Comparison of ENCODE assay signal across 10 mouse cellular contexts in genomic region chr17:90628469-90628868, GRCm38 (mm10).
DNase-seq lines count a peak whose midpoint lies in the region; ATAC-seq and TF ChIP-seq lines count a peak whose summit lies in the region.
"Had no signal": no experiment of that assay in that cellular context is flagged by ENCODE, and none has a peak within 500 bp of the region (broad histone marks: within the 10 kb centered on the region; RNA-seq: fewer than 3 reads in every experiment).

No protein-coding gene starts in this region.

- H3K27ac ChIP-seq in liver, postnatal 0 days (ENCODE audit: low read depth) = no peak overlapping the region
- H3K27ac ChIP-seq in liver, embryonic 12.5 days = no peak overlapping the region
- no peak overlapping the region for H3K27ac ChIP-seq in intestine, postnatal 0 days (ENCODE audit: low read depth, low read length)
- H3K27ac ChIP-seq: liver, embryonic 14.5 days had no signal

- WGBS in liver, postnatal 0 days (ENCODE audit: insufficient replicate concordance) = 43% methylated on average over 2 of the region's 2 CpGs
- 48% methylated on average over 2 of the region's 2 CpGs for WGBS in liver, embryonic 12.5 days (ENCODE audit: insufficient replicate concordance)
- WGBS in intestine, postnatal 0 days = 23% methylated on average over 2 of the region's 2 CpGs

- no peak for ATAC-seq in liver, postnatal 0 days
- ATAC-seq in liver, embryonic 12.5 days = no peak
- peak; percentile 99 for ATAC-seq in common myeloid progenitor, adult 5-6 weeks (replicated peaks; ENCODE audit: low read depth, poor library complexity, severe bottlenecking)
- ATAC-seq in intestine, postnatal 0 days = no peak

- no peak overlapping the region for H3K4me3 ChIP-seq in liver, postnatal 0 days (ENCODE audit: low read depth, low read length)
- H3K4me3 ChIP-seq in liver, embryonic 12.5 days = no peak overlapping the region
- no peak overlapping the region for H3K4me3 ChIP-seq in intestine, postnatal 0 days (ENCODE audit: low read depth, low read length)
- H3K4me3 ChIP-seq: erythroblast, embryonic 14.5 days had no signal

- TF ChIP-seq CTCF in liver, postnatal 0 days (IDR thresholded peaks at IDR 0.05; ENCODE audit: low read depth) = peak; percentile 44
- peak; percentile 70 for TF ChIP-seq CTCF in intestine, postnatal 0 days (IDR thresholded peaks at IDR 0.05; ENCODE audit: low read depth)

- no peaks in the 10 kb centered on the region for H3K27me3 ChIP-seq in liver, postnatal 0 days (ENCODE audit: insufficient read depth, low read length)
- H3K27me3 ChIP-seq in liver, embryonic 12.5 days (replicated peaks) = no peaks in the 10 kb centered on the region
- H3K27me3 ChIP-seq in intestine, postnatal 0 days (replicated peaks; ENCODE audit: control insufficient read depth, insufficient read depth, low read length) = no peaks in the 10 kb centered on the region

- H3K9me3 ChIP-seq in liver, postnatal 0 days (ENCODE audit: low read length) = no peaks in the 10 kb centered on the region
- no peaks in the 10 kb centered on the region for H3K9me3 ChIP-seq in liver, embryonic 12.5 days (replicated peaks)
- no peaks in the 10 kb centered on the region for H3K9me3 ChIP-seq in intestine, postnatal 0 days (ENCODE audit: control insufficient read depth)

- H3K4me2 ChIP-seq in liver, postnatal 0 days (ENCODE audit: low read depth, low read length) = no peak overlapping the region
- H3K4me2 ChIP-seq in liver, embryonic 12.5 days = no peak overlapping the region
- H3K4me2 ChIP-seq in intestine, postnatal 0 days (replicated peaks; ENCODE audit: low read depth) = no peak overlapping the region

- peak; percentile 40 for DNase-seq in adrenal gland, adult 2 months
- no peak for DNase-seq in adrenal gland, adult 18-20 months (ENCODE audit: low spot score in 2 of 2)
- DNase-seq in liver, postnatal 0 days = no peak
- DNase-seq in right cerebral cortex, postnatal 25 days = peak; percentile 29
- no peak for DNase-seq in MN1 (ENCODE audit: low spot score)

- no peaks in the 10 kb centered on the region for H3K36me3 ChIP-seq in liver, postnatal 0 days (replicated peaks; ENCODE audit: insufficient read depth, low read length)
- H3K36me3 ChIP-seq in liver, embryonic 12.5 days = no peaks in the 10 kb centered on the region
- no peaks in the 10 kb centered on the region for H3K36me3 ChIP-seq in intestine, postnatal 0 days (ENCODE audit: control insufficient read depth, insufficient read depth)

- H3K4me1 ChIP-seq in liver, postnatal 0 days (ENCODE audit: insufficient read depth) = no peaks in the 10 kb centered on the region
- H3K4me1 ChIP-seq in liver, embryonic 12.5 days = no peaks in the 10 kb centered on the region
- H3K4me1 ChIP-seq in intestine, postnatal 0 days (replicated peaks; ENCODE audit: control insufficient read depth, insufficient read depth, low read length) = no peaks in the 10 kb centered on the region

- H3K9ac ChIP-seq in liver, postnatal 0 days (replicated peaks) = no peak overlapping the region
- H3K9ac ChIP-seq in liver, embryonic 12.5 days = no peak overlapping the region
- H3K9ac ChIP-seq in intestine, postnatal 0 days (ENCODE audit: low read depth, low read length) = no peak overlapping the region
- H3K9ac ChIP-seq: liver, embryonic 14.5 days had no signal

- TF ChIP-seq EP300 in liver, postnatal 0 days (IDR thresholded peaks at IDR 0.05; ENCODE audit: low read depth) = no peak

Comparison
In these comparisons a context has a peak if more than half of its experiments do, and no peak if none do; other contexts are left out.
1. DNase-seq: peak in adrenal gland, adult 2 months (single experiment) and right cerebral cortex, postnatal 25 days (single experiment); none in adrenal gland, adult 18-20 months (0 of 2), liver, postnatal 0 days (single experiment) and MN1 (single experiment).